Mouse (Mus musculus) heart, postnatal 0 days (tissue): ENCODE data around the gene Gm37596. TPM values are rescaled to one million over a fixed set of nuclear protein-coding genes. Genes with fewer than 3 reads are reported as not detected.
"Not testable (repeated sequence)": the region's sequence is repeated elsewhere in the genome, so short reads cannot be mapped to it uniquely, and the experiment has no call there.

Experiments
- ATAC-seq: fragments of 200-750 bp; cut with Nextera tagmentation; 2 replicates; pipeline ENCODE4 v1.8.0; 2017; ENCODE audit warnings: low read depth, moderate number of reproducible peaks, moderate library complexity; ENCODE audit not compliant: insufficient read depth
- DNase-seq: peaks from one replicate; pipeline ENCODE4 v3.0.0-alpha.2; 2016; ENCODE audit warnings: low spot score
- H3K27ac ChIP-seq: fragments of 300-500 bp; sonication (generic); 2 replicates; pipeline ENCODE4 v1.5.1; 2014; ENCODE audit warnings: low read depth, mild to moderate bottlenecking
- H3K27me3 ChIP-seq: fragments of 300-500 bp; sonication (generic); 2 replicates; pipeline ENCODE4 v1.6.1; 2014; ENCODE audit warnings: low read length, mixed read lengths; ENCODE audit not compliant: control insufficient read depth, insufficient read depth
- H3K36me3 ChIP-seq: fragments of 300-500 bp; sonication (generic); replicated peaks from 2 replicates; pipeline ENCODE4 v1.6.1; 2014; ENCODE audit warnings: low read length, mixed read lengths; ENCODE audit not compliant: control insufficient read depth, insufficient read depth
- H3K4me1 ChIP-seq: fragments of 300-500 bp; sonication (generic); 2 replicates; pipeline ENCODE4 v1.6.1; 2014; ENCODE audit warnings: antibody characterized with exemption; ENCODE audit not compliant: control insufficient read depth, insufficient read depth
- H3K4me2 ChIP-seq: fragments of 300-500 bp; sonication (generic); 2 replicates; pipeline ENCODE4 v1.6.1; 2014; ENCODE audit warnings: low read depth, mild to moderate bottlenecking, low read length, moderate library complexity
- H3K4me3 ChIP-seq: fragments of 300-500 bp; sonication (generic); 2 replicates; pipeline ENCODE4 v1.5.1; 2014; ENCODE audit warnings: low read depth, low read length
- H3K9ac ChIP-seq: fragments of 300-500 bp; sonication (generic); replicated peaks from 2 replicates; pipeline ENCODE4 v1.6.1; 2014; ENCODE audit warnings: low read depth, low read length, mixed read lengths
- H3K9me3 ChIP-seq: fragments of 300-500 bp; sonication (generic); replicated peaks from 2 replicates; pipeline ENCODE4 v1.6.1; 2016; ENCODE audit warnings: low read length; ENCODE audit not compliant: control insufficient read depth
- CTCF ChIP-seq: IDR thresholded peaks from 2 replicates; pipeline ENCODE4 v1.5.1; 2016; ENCODE audit warnings: antibody characterized with exemption, control low read depth, low read depth
- EP300 ChIP-seq: IDR thresholded peaks from 2 replicates; pipeline ENCODE4 v1.6.1; 2016; ENCODE audit warnings: antibody characterized with exemption, low read depth
- WGBS: fragments of 180-500 bp; shearing (Covaris S2); extraction: QIAGEN DNeasy Blood & Tissue Kit; methylation state at CpG from one replicate; pipeline ENCODE4 v1.1.7; 2014; 5-methylcytosine and 5-hydroxymethylcytosine counted together
- polyA plus RNA-seq: library from polyadenylated mRNA; unstranded; fragments of >200 nt; fragmentation: Nextera tagmentation; extraction: Ambion mirVana; gene quantifications from 2 replicates; pipeline ENCODE4 v1.2.1, GENCODE M21; 2015
- total RNA-seq: library from RNA; depleted of rRNA; stranded (reverse); fragments of >200 nt; gene quantifications from 2 replicates; pipeline ENCODE4 v1.2.3, GENCODE M21; 2014; ENCODE audit warnings: low replicate concordance; rRNA removed

Gene Gm37596
- total RNA-seq (not detected in 2 replicates), polyA plus RNA-seq (not detected in 2 replicates)

DNA sequence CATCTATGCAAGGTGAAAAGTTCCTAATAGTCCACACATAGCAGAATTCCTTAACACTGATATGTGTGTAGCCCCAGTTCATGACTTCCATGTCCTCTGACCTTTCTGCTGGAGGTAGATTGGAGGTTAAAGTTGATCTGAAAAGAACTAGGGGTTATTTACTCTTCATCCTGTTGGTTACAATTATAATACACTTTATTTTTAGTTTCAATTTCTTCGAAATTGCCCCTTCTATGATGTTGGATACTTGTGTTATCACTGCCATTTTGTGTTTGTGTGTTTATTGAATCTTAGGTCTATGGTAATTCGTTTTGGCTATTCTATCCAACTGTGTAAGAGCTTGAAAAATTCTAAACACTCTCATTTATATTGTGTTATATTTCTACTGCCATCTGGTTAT is at the start of gene Gm37596:
Gene Gm37596, minus strand, starts transcription at position 101 of the 400 bp plus-strand sequence.
- H3K27me3 ChIP-seq, ATAC-seq, H3K36me3 ChIP-seq, H3K4me1 ChIP-seq, H3K4me3 ChIP-seq, H3K27ac ChIP-seq, H3K4me2 ChIP-seq, H3K9me3 ChIP-seq, DNase-seq, H3K9ac ChIP-seq: not testable (repeated sequence)
- WGBS = 70% methylated on average over 1 of the region's 2 CpGs

DNA sequence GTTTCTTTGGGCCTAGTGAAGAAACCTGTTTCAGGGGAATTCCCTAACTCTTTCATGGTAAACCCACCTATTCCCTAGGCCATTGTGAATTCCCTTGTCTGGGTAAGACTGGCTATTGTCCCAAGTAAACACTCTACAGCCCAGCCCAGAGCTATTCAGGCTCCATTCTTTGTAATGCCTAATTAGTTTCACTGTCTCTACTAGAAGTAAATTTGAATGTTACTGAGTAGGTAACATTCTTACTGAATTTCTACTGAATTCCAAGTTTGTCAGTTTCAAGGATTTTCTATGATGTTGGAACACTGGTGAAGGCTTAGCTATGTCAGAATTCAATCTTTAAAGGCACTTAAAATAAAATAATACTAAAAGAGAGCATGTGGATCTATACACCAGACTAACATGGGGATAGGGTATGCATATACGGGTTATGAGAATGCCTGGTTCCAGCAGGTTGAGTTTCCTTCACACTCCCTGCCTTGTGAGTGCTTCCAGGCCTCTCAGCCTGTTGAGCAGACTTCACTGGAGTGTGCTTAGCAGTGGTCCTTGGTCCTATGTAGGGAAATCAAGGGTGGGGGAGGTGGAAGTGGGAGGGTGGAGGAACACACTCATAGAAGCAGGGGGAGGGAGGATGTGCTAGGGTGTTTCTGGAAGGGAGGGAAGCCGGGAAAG is 16.2 kb upstream of the Gm37596 start:
- 59% methylated on average over 2 of the region's 2 CpGs for WGBS
- H3K4me3 ChIP-seq, ATAC-seq, H3K36me3 ChIP-seq, H3K4me1 ChIP-seq, H3K4me2 ChIP-seq, H3K27ac ChIP-seq, H3K9me3 ChIP-seq, DNase-seq, H3K9ac ChIP-seq, H3K27me3 ChIP-seq: not testable (repeated sequence)

DNA sequence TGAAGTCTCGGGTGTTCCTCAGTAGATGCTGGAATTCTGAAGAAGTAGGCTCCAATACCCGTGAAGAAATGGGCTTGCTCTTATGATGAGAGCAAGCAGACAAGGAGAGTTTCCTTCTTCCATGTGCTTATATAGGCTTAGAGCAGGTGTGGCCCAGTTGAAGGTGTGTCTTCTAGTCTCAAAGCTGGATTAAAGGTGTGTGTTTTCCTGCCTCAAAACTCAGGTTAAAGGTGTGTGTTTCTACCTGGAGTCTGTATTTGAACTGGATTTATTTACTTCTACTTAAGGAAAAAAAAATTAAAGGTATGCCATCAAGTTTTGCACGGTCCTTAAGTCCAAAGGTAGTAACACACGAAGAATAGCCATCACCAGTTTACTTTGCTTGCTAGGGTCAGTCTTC is 16.7 kb downstream of the Gm37596 start, which contains the start of gene Tdpoz1:
Gene Tdpoz1, minus strand, starts transcription at position 101 of the 400 bp plus-strand sequence.
- H3K36me3 ChIP-seq, DNase-seq, H3K27me3 ChIP-seq, H3K27ac ChIP-seq, H3K9ac ChIP-seq, H3K4me3 ChIP-seq, H3K4me1 ChIP-seq, ATAC-seq, H3K9me3 ChIP-seq, H3K4me2 ChIP-seq: not testable (repeated sequence)
- 65% methylated on average over 2 of the region's 4 CpGs for WGBS

DNA sequence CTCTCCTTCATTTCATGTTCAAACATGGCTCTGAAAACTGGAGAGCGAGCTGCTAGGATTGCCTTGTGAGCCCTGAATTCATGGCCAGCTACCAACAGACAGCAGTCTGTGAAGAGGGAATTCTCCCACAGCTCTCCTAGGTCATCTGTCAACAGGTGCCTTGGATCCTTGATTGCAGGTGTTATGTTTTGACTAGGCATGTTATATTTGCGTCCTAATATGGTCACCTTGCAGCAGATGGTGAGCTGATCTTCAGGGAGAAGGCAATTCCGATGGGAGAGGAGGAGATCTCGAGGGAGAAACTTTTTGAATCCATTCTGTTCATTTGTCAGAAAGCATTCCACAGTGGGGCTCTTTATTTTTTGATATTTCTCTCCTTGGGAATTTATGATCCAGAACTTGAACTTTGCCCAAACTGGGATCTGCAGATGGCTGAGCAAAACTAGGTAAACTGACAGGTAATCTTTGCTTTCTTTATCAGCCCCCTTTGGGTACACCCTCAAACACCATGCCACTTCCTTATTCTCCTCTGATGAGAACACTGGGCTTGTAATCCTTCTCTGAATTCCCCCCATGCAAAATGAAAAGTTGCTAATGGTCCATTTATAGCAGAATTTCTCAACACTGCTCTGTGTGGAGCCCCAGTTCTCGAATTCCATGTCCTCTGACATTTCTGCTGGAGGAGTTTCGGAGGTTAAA is 21.9 kb downstream of the Gm37596 start:
- not testable (repeated sequence) for H3K27ac ChIP-seq, H3K4me3 ChIP-seq, ATAC-seq, H3K36me3 ChIP-seq, H3K9ac ChIP-seq, H3K4me1 ChIP-seq, DNase-seq, H3K4me2 ChIP-seq, H3K9me3 ChIP-seq, H3K27me3 ChIP-seq
- 65% methylated on average over 5 of the region's 6 CpGs for WGBS

DNA sequence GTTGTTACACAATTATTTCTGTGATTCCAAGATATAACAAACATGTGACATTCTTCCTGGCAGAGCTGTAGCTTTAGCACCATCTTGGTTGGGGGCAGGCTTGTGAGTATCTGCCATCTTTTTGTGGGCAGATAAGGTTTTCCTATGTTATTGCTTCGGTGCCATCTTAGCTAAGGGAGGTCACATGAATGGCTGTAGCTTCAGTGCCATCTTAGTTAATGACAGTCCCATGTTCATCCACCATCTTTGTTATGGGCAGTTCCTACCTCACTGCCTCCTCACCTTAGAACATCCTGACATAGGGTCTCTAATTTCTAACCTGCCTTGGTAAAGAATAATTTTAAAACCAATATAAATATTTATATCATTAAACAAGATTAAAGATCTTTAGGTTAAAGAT is 38.6 kb downstream of the Gm37596 start:
- Histone ChIP-seq H3K27ac (no peak overlapping the region), H3K36me3 (no peaks in the 10 kb centered on the region), H3K4me1 (no peaks in the 10 kb centered on the region), H3K4me3 (no peak overlapping the region), H3K9me3 (no peaks in the 10 kb centered on the region), H3K9ac (no peak overlapping the region), H3K4me2 (no peak overlapping the region), H3K27me3 (no peaks in the 10 kb centered on the region)
- DNase-seq (no peak), ATAC-seq (no peak)
- TF ChIP-seq EP300 (no peak), CTCF (no peak)
- 44% methylated on average over 1 of the region's 1 CpGs for WGBS

DNA sequence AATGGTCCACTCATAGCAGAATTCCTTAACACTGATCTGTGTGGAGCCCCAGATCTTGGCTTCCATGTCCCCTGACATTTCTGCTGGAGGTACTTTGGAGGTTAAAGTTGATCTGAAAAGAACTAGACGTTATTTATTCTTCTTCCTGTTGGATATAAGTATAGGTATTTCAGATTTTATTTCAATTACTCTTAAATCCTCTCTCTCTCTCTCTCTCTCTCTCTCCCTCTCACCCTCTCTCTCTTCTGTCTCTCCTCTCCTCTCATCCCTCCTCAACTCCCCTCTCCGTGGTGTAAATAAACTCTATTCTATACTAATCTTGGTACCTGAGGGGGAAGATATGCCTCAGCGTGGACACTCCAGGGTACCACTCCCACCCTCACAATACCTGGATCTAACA is 40.3 kb downstream of the Gm37596 start, which contains the start of gene Tdpoz2:
Gene Tdpoz2, minus strand, starts transcription at position 101 of the 400 bp plus-strand sequence.
- DNase-seq (no peak), ATAC-seq (no peak)
- Histone ChIP-seq H3K27ac (no peak within 1 kb of the TSS), H3K9ac (no peak within 1 kb of the TSS), H3K4me1 (no peaks in the 10 kb centered on the region), H3K36me3 (no peaks in the 10 kb centered on the region), H3K4me3 (no peak within 1 kb of the TSS), H3K9me3 (no peaks in the 10 kb centered on the region), H3K27me3 (no peaks in the 10 kb centered on the region), H3K4me2 (no peak within 1 kb of the TSS)
- 66% methylated on average over 3 of the region's 3 CpGs for WGBS
- TF ChIP-seq CTCF (no peak), EP300 (no peak)

Other genes with a start within 250 kb of the Gm37596 start
- gene Tchhl1, start 224.3 kb downstream of the Gm37596 start, total RNA-seq = not detected in 2 replicates
- not detected in 2 replicates for gene Tchhl1, start 224.3 kb downstream of the Gm37596 start, polyA plus RNA-seq
- 47.5 and 77.1 TPM in 2 replicates for gene S100a11, start 172.6 kb downstream of the Gm37596 start, total RNA-seq
- gene S100a11, start 172.6 kb downstream of the Gm37596 start, polyA plus RNA-seq = 686 TPM in 2 replicates
- 199 and 247 TPM in 2 replicates for gene S100a10, start 138.0 kb downstream of the Gm37596 start, total RNA-seq
- 174 and 192 TPM in 2 replicates for gene S100a10, start 138.0 kb downstream of the Gm37596 start, polyA plus RNA-seq
- gene Tdpoz2, start 40.4 kb downstream of the Gm37596 start, total RNA-seq = not detected in 2 replicates
- not detected in 2 replicates for gene Tdpoz2, start 40.4 kb downstream of the Gm37596 start, polyA plus RNA-seq
- gene Tdpoz1, start 16.8 kb downstream of the Gm37596 start, total RNA-seq = not detected in 2 replicates
- not detected in 2 replicates for gene Tdpoz1, start 16.8 kb downstream of the Gm37596 start, polyA plus RNA-seq
- not detected in 2 replicates for gene Gm5773, start 79.9 kb upstream of the Gm37596 start, total RNA-seq
- gene Gm5773, start 79.9 kb upstream of the Gm37596 start, polyA plus RNA-seq = not detected in 2 replicates
- not detected in 2 replicates for gene Tdpoz4, start 103.3 kb upstream of the Gm37596 start, total RNA-seq
- gene Tdpoz4, start 103.3 kb upstream of the Gm37596 start, polyA plus RNA-seq = not detected in 2 replicates
- not detected in 2 replicates for gene Tdpoz3, start 132.9 kb upstream of the Gm37596 start, total RNA-seq
- not detected in 2 replicates for gene Tdpoz3, start 132.9 kb upstream of the Gm37596 start, polyA plus RNA-seq